Mouse (Mus musculus): ENCODE results near the gene Akr1b3. TPM values are rescaled to one million over a fixed set of nuclear protein-coding genes. Genes with fewer than 3 reads are reported as not detected.
A peak's percentile ranks its signal among the peaks of the same experiment; 100 is the strongest.

Akr1b3 gene
- polyA plus RNA-seq, 1 experiment from 2014 or later: 106 TPM

DNA sequence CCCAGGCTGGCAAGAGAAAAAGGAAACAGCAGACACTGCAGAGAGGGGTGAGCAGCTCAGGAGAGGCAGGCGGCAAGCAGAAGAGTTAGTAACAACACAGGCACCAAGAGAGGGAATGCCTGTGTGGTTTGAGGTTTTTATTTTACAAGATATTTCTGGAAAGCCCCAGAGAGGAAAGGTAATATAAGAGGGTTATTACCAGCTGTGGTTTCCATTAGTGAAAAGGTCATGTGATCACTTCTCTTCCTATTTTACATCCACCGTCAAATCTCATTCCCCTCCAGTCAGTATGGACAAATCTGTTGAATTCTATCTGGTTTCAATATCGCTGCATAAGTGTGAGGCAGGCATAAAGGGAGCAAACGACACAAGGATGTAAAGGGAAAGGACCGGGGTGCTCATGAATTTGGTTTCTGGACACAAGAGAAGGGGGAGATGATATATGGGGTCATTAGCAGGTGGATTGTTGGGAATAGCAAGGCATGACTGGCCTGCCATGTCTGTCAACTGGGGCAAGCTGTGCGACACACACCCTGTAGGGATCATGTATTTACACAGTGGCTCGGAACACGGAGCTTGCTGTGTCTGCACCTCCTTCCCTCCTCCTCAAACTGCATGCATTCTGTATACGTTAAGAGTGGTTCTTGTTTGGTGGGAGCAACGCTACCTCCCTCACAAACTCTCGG, 24.9 kb downstream of the Akr1b3 start:
- H3K36me3 ChIP-seq (ENCODE audit: insufficient read depth, low read length): no peaks in the 10 kb centered on the region
- TF ChIP-seq EP300 (IDR thresholded peaks at IDR 0.05): no peak
- no peak for TF ChIP-seq CTCF (IDR thresholded peaks at IDR 0.05)
- H3K4me3 ChIP-seq (ENCODE audit: low read depth, low read length): no peak overlapping the region
- H3K9me3 ChIP-seq (ENCODE audit: low read length): no peaks in the 10 kb centered on the region
- no peak overlapping the region for H3K9ac ChIP-seq (replicated peaks; ENCODE audit: low read depth)
- peak; percentile 19; the same call in 1 of the 2 replicates for ATAC-seq
- no peak for DNase-seq (ENCODE audit: low spot score)
- no peaks in the 10 kb centered on the region for H3K27me3 ChIP-seq (replicated peaks; ENCODE audit: insufficient read depth, low read length)
- H3K4me1 ChIP-seq (ENCODE audit: insufficient read depth, low read depth, low read length): no peaks in the 10 kb centered on the region
- 58% methylated on average over 11 of the region's 11 CpGs for WGBS
- H3K4me2 ChIP-seq (replicated peaks; ENCODE audit: low read depth, low read length): no peak overlapping the region
- no peak overlapping the region for H3K27ac ChIP-seq (ENCODE audit: low read length)

DNA sequence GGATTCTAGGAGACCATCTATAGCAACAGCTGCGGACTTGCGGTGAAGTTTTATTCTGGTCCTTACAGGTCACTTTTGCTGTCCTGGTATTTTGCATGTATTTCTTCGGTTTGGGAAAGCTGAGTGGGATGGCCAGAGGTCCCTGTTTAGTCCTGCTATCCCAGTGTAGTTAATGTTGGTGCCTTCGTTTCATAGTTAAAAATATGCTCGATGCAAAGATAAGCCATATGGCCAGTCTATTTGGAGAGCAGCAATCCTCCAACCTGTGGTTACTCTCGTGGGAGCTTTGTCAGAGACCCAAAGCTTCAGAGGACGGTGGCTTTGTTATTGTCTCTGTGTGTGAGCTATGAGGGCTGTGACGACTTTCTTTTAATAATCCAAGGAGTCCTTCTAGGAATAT, 26.6 kb downstream of the Akr1b3 start:
- DNase-seq (ENCODE audit: low spot score) (no peak), ATAC-seq (no peak)
- H3K4me3 ChIP-seq (ENCODE audit: low read depth, low read length): no peak overlapping the region
- no peak overlapping the region for H3K27ac ChIP-seq (ENCODE audit: low read length)
- WGBS: 77% methylated on average over 8 of the region's 8 CpGs
- no peaks in the 10 kb centered on the region for H3K27me3 ChIP-seq (replicated peaks; ENCODE audit: insufficient read depth, low read length)
- no peaks in the 10 kb centered on the region for H3K9me3 ChIP-seq (ENCODE audit: low read length)
- no peak for TF ChIP-seq CTCF (IDR thresholded peaks at IDR 0.05)
- TF ChIP-seq EP300 (IDR thresholded peaks at IDR 0.05): no peak
- no peaks in the 10 kb centered on the region for H3K36me3 ChIP-seq (ENCODE audit: insufficient read depth, low read length)
- no peak overlapping the region for H3K4me2 ChIP-seq (replicated peaks; ENCODE audit: low read depth, low read length)
- no peaks in the 10 kb centered on the region for H3K4me1 ChIP-seq (ENCODE audit: insufficient read depth, low read depth, low read length)
- no peak overlapping the region for H3K9ac ChIP-seq (replicated peaks; ENCODE audit: low read depth)

DNA sequence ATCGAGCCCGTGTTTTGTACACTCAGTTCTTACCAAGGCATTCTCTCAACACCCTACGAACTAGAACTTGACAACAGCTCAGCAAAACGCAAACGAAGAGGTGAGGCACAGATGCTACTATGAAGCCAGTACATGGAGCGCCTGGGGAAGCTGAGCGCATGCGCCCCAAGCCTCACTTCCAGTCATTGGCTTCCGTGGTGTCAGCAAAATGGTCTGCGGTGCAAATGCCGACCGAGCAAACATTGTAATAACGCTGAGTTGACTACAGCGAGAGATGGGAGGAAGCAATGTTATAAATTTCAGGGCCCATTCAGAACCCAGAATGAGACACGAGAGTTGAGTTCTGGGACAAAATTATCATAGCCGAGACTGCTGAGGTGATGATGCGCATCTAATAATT, 27.2 kb downstream of the Akr1b3 start:
- TF ChIP-seq EP300 (IDR thresholded peaks at IDR 0.05): no peak
- TF ChIP-seq CTCF (IDR thresholded peaks at IDR 0.05): no peak
- no peaks in the 10 kb centered on the region for H3K4me1 ChIP-seq (ENCODE audit: insufficient read depth, low read depth, low read length)
- DNase-seq (ENCODE audit: low spot score) (no peak), ATAC-seq (no peak)
- no peaks in the 10 kb centered on the region for H3K36me3 ChIP-seq (ENCODE audit: insufficient read depth, low read length)
- H3K4me3 ChIP-seq (ENCODE audit: low read depth, low read length): no peak overlapping the region
- H3K27ac ChIP-seq (ENCODE audit: low read length): no peak overlapping the region
- H3K9me3 ChIP-seq (ENCODE audit: low read length): no peaks in the 10 kb centered on the region
- H3K27me3 ChIP-seq (replicated peaks; ENCODE audit: insufficient read depth, low read length): no peaks in the 10 kb centered on the region
- no peak overlapping the region for H3K9ac ChIP-seq (replicated peaks; ENCODE audit: low read depth)
- WGBS: 83% methylated on average over 17 of the region's 17 CpGs
- no peak overlapping the region for H3K4me2 ChIP-seq (replicated peaks; ENCODE audit: low read depth, low read length)

DNA sequence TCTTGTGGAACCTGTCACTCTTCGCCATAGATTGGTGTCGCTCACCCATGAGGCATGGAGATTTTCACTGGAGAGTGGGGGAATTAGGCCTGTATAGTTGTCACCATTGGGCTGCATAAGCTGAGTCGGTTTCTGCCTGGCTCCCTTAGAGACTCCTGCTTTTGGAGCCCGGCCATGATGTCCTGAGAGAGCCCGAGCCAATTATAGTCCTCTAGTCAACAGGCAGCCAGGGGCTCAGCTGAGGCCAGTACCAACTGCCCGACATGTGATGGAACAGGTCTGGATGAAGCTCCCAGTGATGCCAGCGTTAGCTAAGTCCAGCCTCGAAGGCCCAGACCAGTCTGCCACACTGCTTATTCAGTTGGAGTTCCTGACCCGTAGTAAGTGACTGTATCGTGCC, 29.2 kb downstream of the Akr1b3 start:
- ATAC-seq (no peak), DNase-seq (ENCODE audit: low spot score) (no peak)

DNA sequence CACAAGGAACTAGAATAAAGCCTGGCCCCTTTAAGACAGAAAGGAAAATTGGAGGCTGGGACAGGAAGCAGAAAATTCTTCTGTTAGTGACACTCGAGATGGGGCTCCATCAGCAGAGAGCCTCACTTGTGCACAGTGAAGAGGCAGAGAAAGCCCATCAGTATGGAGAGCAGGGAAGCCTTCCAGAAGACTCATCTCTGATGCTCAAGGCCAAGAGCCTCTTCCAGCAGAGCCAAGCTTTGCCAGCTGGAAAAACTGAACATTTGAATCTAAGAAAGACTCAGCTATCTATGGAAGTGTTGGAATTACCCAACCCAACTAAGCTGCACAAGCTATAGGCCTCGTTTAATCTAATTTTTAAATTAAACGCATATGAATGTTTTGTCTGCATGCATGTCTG, 30.4 kb downstream of the Akr1b3 start:
- ATAC-seq (no peak), DNase-seq (ENCODE audit: low spot score) (no peak)
- 62% methylated on average over 3 of the region's 3 CpGs for WGBS
- H3K36me3 ChIP-seq (ENCODE audit: insufficient read depth, low read length): no peaks in the 10 kb centered on the region
- H3K9ac ChIP-seq (replicated peaks; ENCODE audit: low read depth): no peak overlapping the region
- H3K9me3 ChIP-seq (ENCODE audit: low read length): no peaks in the 10 kb centered on the region
- H3K4me3 ChIP-seq (ENCODE audit: low read depth, low read length): no peak overlapping the region
- H3K27ac ChIP-seq (ENCODE audit: low read length): no peak overlapping the region
- H3K4me2 ChIP-seq (replicated peaks; ENCODE audit: low read depth, low read length): no peak overlapping the region
- TF ChIP-seq CTCF (IDR thresholded peaks at IDR 0.05) (no peak), EP300 (IDR thresholded peaks at IDR 0.05) (no peak)
- H3K4me1 ChIP-seq (ENCODE audit: insufficient read depth, low read depth, low read length): no peaks in the 10 kb centered on the region
- no peaks in the 10 kb centered on the region for H3K27me3 ChIP-seq (replicated peaks; ENCODE audit: insufficient read depth, low read length)

More for the DNA sequence above, 29.2 kb downstream of the Akr1b3 start:
- Histone ChIP-seq H3K4me1 (ENCODE audit: insufficient read depth, low read depth, low read length) (no peaks in the 10 kb centered on the region), H3K27ac (ENCODE audit: low read length) (no peak overlapping the region), H3K4me3 (ENCODE audit: low read depth, low read length) (no peak overlapping the region), H3K9me3 (ENCODE audit: low read length) (no peaks in the 10 kb centered on the region), H3K27me3 (replicated peaks; ENCODE audit: insufficient read depth, low read length) (no peaks in the 10 kb centered on the region), H3K36me3 (ENCODE audit: insufficient read depth, low read length) (no peaks in the 10 kb centered on the region), H3K9ac (replicated peaks; ENCODE audit: low read depth) (no peak overlapping the region), H3K4me2 (replicated peaks; ENCODE audit: low read depth, low read length) (no peak overlapping the region)
- 79% methylated on average over 10 of the region's 10 CpGs for WGBS
- no peak for TF ChIP-seq EP300 (IDR thresholded peaks at IDR 0.05)
- no peak for TF ChIP-seq CTCF (IDR thresholded peaks at IDR 0.05)

DNA sequence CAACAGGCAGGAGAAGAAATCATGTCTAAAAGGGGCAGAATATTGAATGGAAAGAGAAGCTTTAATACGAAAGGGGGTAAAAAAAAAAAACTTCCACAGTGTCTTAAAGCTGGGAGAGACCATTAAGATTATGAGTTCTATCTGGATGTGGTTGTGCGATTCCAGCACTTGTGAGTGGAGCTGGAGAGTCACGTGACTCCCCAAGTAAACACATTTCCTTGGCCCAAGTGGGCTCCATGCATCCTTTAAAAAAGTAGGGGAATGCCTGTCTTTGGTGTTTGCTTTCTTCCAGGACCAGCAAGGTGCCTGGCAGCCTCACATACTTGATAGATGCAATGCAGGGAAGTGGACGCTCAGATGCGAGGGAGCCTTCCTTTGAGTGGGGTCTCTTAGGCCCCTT, 38.9 kb downstream of the Akr1b3 start:
- DNase-seq (ENCODE audit: low spot score): no peak
- Histone ChIP-seq H3K27me3 (replicated peaks; ENCODE audit: insufficient read depth, low read length) (no peaks in the 10 kb centered on the region), H3K27ac (ENCODE audit: low read length) (no peak overlapping the region), H3K4me1 (ENCODE audit: insufficient read depth, low read depth, low read length) (peaks cover 3% of the 10 kb centered on the region; the same call in 1 of the 2 replicates), H3K9ac (replicated peaks; ENCODE audit: low read depth) (no peak overlapping the region), H3K9me3 (ENCODE audit: low read length) (no peaks in the 10 kb centered on the region), H3K36me3 (ENCODE audit: insufficient read depth, low read length) (no peaks in the 10 kb centered on the region), H3K4me3 (ENCODE audit: low read depth, low read length) (no peak overlapping the region), H3K4me2 (replicated peaks; ENCODE audit: low read depth, low read length) (no peak overlapping the region)
- WGBS: 45% methylated on average over 5 of the region's 5 CpGs
- TF ChIP-seq EP300 (IDR thresholded peaks at IDR 0.05) (no peak), CTCF (IDR thresholded peaks at IDR 0.05) (no peak)
- no peak for ATAC-seq

Data from lung, postnatal 0 days (tissue).